Mouse (Mus musculus): ENCODE results near the gene Gid8.

DNA sequence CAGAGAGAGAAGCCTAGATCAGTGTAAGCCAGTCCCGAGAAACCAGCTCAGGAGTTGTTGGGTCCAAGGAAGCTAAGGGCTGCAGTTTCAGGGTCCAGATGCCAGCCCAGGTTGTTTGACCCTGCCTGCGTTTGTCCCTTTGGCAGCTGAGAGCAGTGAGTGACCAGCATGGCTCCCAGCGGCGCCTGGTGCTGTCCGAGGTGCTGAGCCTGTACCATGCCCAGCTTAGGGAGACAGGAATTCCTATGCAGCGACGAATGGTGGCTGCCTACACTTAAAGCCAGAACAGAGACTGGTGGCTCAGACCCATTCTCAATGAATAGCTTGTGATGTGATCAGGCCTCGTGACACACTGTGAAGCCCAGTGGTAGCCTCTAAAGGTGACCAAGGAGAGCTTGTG lies 46.0 kb downstream of the Gid8 start:
- TF ChIP-seq EP300 (IDR thresholded peaks at IDR 0.05; ENCODE audit: insufficient read depth, low read depth, low read length) (no peak), CTCF (IDR thresholded peaks at IDR 0.05) (no peak)

Data from heart, adult 2 months (tissue).